Comparison of ENCODE assay signal across 13 mouse cellular contexts in genomic region chr9:123490930-123491329, GRCm38 (mm10). TPM values are rescaled to one million over a fixed set of nuclear protein-coding genes. Genes with fewer than 3 reads are reported as not detected.
A peak's percentile ranks its signal among the peaks of the same experiment; 100 is the strongest.
DNase-seq lines count a peak whose midpoint lies in the region; ATAC-seq and TF ChIP-seq lines count a peak whose summit lies in the region.
"Had no signal": no experiment of that assay in that cellular context is flagged by ENCODE, and none has a peak within 500 bp of the region (broad histone marks: within the 10 kb centered on the region; RNA-seq: fewer than 3 reads in every experiment).

No protein-coding gene starts in this region.

- H3K4me2 ChIP-seq in lung, postnatal 0 days (replicated peaks; ENCODE audit: low read depth, low read length), result no peak overlapping the region
- H3K4me2 ChIP-seq in heart, postnatal 0 days (ENCODE audit: low read depth, low read length), result peak overlapping the region; percentile 26; the same call in 1 of the 2 replicates
- H3K4me2 ChIP-seq: forebrain, embryonic 13.5 days; hindbrain, embryonic 13.5 days; liver, embryonic 13.5 days had no signal

- no peak for TF ChIP-seq POLR2A in small intestine, adult 2 months (IDR thresholded peaks at IDR 0.05; ENCODE audit: low read depth, low read length)

- no peaks in the 10 kb centered on the region for H3K36me3 ChIP-seq in lung, postnatal 0 days (ENCODE audit: insufficient read depth, low read length)
- H3K36me3 ChIP-seq in heart, postnatal 0 days (replicated peaks; ENCODE audit: control insufficient read depth, insufficient read depth, low read length), result peaks cover 5% of the 10 kb centered on the region; the same call in 1 of the 2 replicates
- H3K36me3 ChIP-seq in small intestine, adult 2 months (ENCODE audit: control insufficient read depth, insufficient read depth, low read length), result peaks cover 8% of the 10 kb centered on the region
- H3K36me3 ChIP-seq: hindbrain, embryonic 13.5 days had no signal

- H3K9ac ChIP-seq in lung, postnatal 0 days (replicated peaks; ENCODE audit: low read depth), result no peak overlapping the region
- no peak overlapping the region for H3K9ac ChIP-seq in heart, postnatal 0 days (replicated peaks; ENCODE audit: low read depth, low read length)
- H3K9ac ChIP-seq: forebrain, embryonic 13.5 days; hindbrain, embryonic 13.5 days; liver, embryonic 13.5 days had no signal

- TF ChIP-seq CTCF in lung, postnatal 0 days (IDR thresholded peaks at IDR 0.05), result no peak
- TF ChIP-seq CTCF in heart, postnatal 0 days (IDR thresholded peaks at IDR 0.05; ENCODE audit: low read depth), result no peak
- TF ChIP-seq CTCF in small intestine, adult 2 months (IDR thresholded peaks at IDR 0.05; ENCODE audit: extremely low read depth, insufficient read length, insufficient replicate concordance, low read depth, low read length), result no peak

- no peaks in the 10 kb centered on the region for H3K9me3 ChIP-seq in lung, postnatal 0 days (ENCODE audit: low read length)
- H3K9me3 ChIP-seq in heart, postnatal 0 days (replicated peaks; ENCODE audit: control insufficient read depth, low read length), result no peaks in the 10 kb centered on the region
- H3K9me3 ChIP-seq: forebrain, embryonic 13.5 days; hindbrain, embryonic 13.5 days; liver, embryonic 13.5 days had no signal

- H3K4me3 ChIP-seq in lung, postnatal 0 days (ENCODE audit: low read depth, low read length), result no peak overlapping the region
- no peak overlapping the region for H3K4me3 ChIP-seq in heart, postnatal 0 days (ENCODE audit: low read depth, low read length)
- no peak overlapping the region for H3K4me3 ChIP-seq in small intestine, adult 2 months (ENCODE audit: low read depth, low read length)
- H3K4me3 ChIP-seq: forebrain, embryonic 13.5 days; hindbrain, embryonic 13.5 days; liver, embryonic 13.5 days had no signal

- intact Hi-C loops in left cerebral cortex, postnatal 4 days (cut with DNase I), result no loop called here

- ATAC-seq in lung, postnatal 0 days, result peak; percentile 64
- ATAC-seq in heart, postnatal 0 days (ENCODE audit: insufficient read depth, low read depth), result peak; percentile 69
- ATAC-seq: forebrain, embryonic 13.5 days had no signal

- H3K27ac ChIP-seq in lung, postnatal 0 days (ENCODE audit: low read length), result peak overlapping the region; percentile 34; the same call in 1 of the 2 replicates
- peak overlapping the region; percentile 84 for H3K27ac ChIP-seq in heart, postnatal 0 days (ENCODE audit: low read depth)
- peak overlapping the region; percentile 50 for H3K27ac ChIP-seq in small intestine, adult 2 months (ENCODE audit: insufficient read depth, low read depth, low read length)
- H3K27ac ChIP-seq: forebrain, embryonic 13.5 days; hindbrain, embryonic 13.5 days; liver, embryonic 13.5 days had no signal

- TF ChIP-seq EP300 in lung, postnatal 0 days (IDR thresholded peaks at IDR 0.05), result peak; percentile 46; the same call in 1 of the 2 replicates
- peak; percentile 74 for TF ChIP-seq EP300 in heart, postnatal 0 days (IDR thresholded peaks at IDR 0.05; ENCODE audit: low read depth)

- WGBS in lung, postnatal 0 days, result 49% methylated on average over 5 of the region's 5 CpGs
- 10% methylated on average over 5 of the region's 5 CpGs for WGBS in heart, postnatal 0 days
- WGBS in small intestine, adult 2 months, result 63% methylated on average over 5 of the region's 5 CpGs

- H3K27me3 ChIP-seq in lung, postnatal 0 days (replicated peaks; ENCODE audit: insufficient read depth, low read length), result no peaks in the 10 kb centered on the region
- H3K27me3 ChIP-seq in heart, postnatal 0 days (ENCODE audit: control insufficient read depth, insufficient read depth, low read length), result no peaks in the 10 kb centered on the region
- H3K27me3 ChIP-seq in small intestine, adult 2 months (ENCODE audit: control insufficient read depth, insufficient read depth, low read length), result no peaks in the 10 kb centered on the region
- H3K27me3 ChIP-seq: forebrain, embryonic 13.5 days; hindbrain, embryonic 13.5 days; liver, embryonic 13.5 days had no signal

- peaks cover 22% of the 10 kb centered on the region; the same call in 1 of the 2 replicates for H3K4me1 ChIP-seq in lung, postnatal 0 days (ENCODE audit: insufficient read depth, low read depth, low read length)
- peaks cover 81% of the 10 kb centered on the region for H3K4me1 ChIP-seq in heart, postnatal 0 days (ENCODE audit: control insufficient read depth, insufficient read depth)
- peaks cover 49% of the 10 kb centered on the region for H3K4me1 ChIP-seq in small intestine, adult 2 months (ENCODE audit: control insufficient read depth, insufficient read depth, insufficient read length, low read length)

- DNase-seq in gastrocnemius, postnatal 25 days, result peak; percentile 68
- no peak for DNase-seq in gastrocnemius, postnatal 10 days
- DNase-seq in lung, postnatal 0 days (ENCODE audit: low spot score), result peak; percentile 48
- no peak for DNase-seq in lung, postnatal 4 days
- peak; percentile 67 for DNase-seq in heart, postnatal 0 days (ENCODE audit: low spot score)
- no peak for DNase-seq in left cerebral cortex, postnatal 4 days
- DNase-seq in neural tube, embryonic 10.5 days (ENCODE audit: extremely low spot score, low spot score), result no peak
- DNase-seq: adrenal gland, adult 2 months; kidney, postnatal 36 days; liver, embryonic 13.5 days had no signal

RNA-seq across cellular contexts. Expression of gene Limd1, which starts 12.4 kb away (rescaled TPM):
- total RNA-seq in gastrocnemius, postnatal 25 days (2021), result 10 to 100 TPM; 25.8 to 29.2 TPM
- total RNA-seq in gastrocnemius, postnatal 10 days (2021), result 10 to 100 TPM; 34.7 to 35.3 TPM
- polyA plus RNA-seq in lung, postnatal 0 days (2015; fragmentation: Nextera tagmentation; extraction: Ambion mirVana), result 56.3 and 61.9 TPM in 2 replicates
- total RNA-seq in heart, postnatal 0 days (2014; rRNA removed; ENCODE audit: low replicate concordance), result 128 and 143 TPM in 2 replicates
- 40.2 and 42.4 TPM in 2 replicates for polyA plus RNA-seq in heart, postnatal 0 days (2015; fragmentation: Nextera tagmentation; extraction: Ambion mirVana)
- polyA plus RNA-seq in small intestine, adult 2 months (2012; rRNA removed), result 16.7 and 54.0 TPM in 2 replicates
- 10 to 100 TPM in 1 of 2 experiments, 1 to 10 TPM in 1; 9.5 to 10.2 TPM for total RNA-seq in left cerebral cortex, postnatal 4 days (2021)

RNA-seq across cellular contexts. Expression of gene Sacm1l, which starts 38.6 kb away (rescaled TPM):
- total RNA-seq in gastrocnemius, postnatal 25 days (2021), result 10 to 100 TPM; 20.6 to 21.3 TPM
- total RNA-seq in gastrocnemius, postnatal 10 days (2021), result 10 to 100 TPM; 21.7 to 24.0 TPM
- polyA plus RNA-seq in lung, postnatal 0 days (2015; fragmentation: Nextera tagmentation; extraction: Ambion mirVana), result 38.6 and 41.2 TPM in 2 replicates
- total RNA-seq in heart, postnatal 0 days (2014; rRNA removed; ENCODE audit: low replicate concordance), result 29.9 and 32.9 TPM in 2 replicates
- 36.4 and 38.9 TPM in 2 replicates for polyA plus RNA-seq in heart, postnatal 0 days (2015; fragmentation: Nextera tagmentation; extraction: Ambion mirVana)
- 1.6 and 3.2 TPM in 2 replicates for polyA plus RNA-seq in small intestine, adult 2 months (2012; rRNA removed)
- total RNA-seq in left cerebral cortex, postnatal 4 days (2021), result 10 to 100 TPM; 43.3 to 46.6 TPM

Comparison
In these comparisons a context has a peak if more than half of its experiments do, and no peak if none do; other contexts are left out.
1. DNase-seq: peak in gastrocnemius, postnatal 25 days (single experiment), lung, postnatal 0 days (single experiment) and heart, postnatal 0 days (single experiment); none in gastrocnemius, postnatal 10 days (single experiment), lung, postnatal 4 days (0 of 2), left cerebral cortex, postnatal 4 days (single experiment) and neural tube, embryonic 10.5 days (single experiment).
2. H3K27ac ChIP-seq: peak in every context shown above with its lines; median percentile 84 in heart, postnatal 0 days; 50 in small intestine, adult 2 months; 34 in lung, postnatal 0 days.